Mouse (Mus musculus): Measurements from ENCODE around the gene Amotl2. TPM values are rescaled to one million over a fixed set of nuclear protein-coding genes. Genes with fewer than 3 reads are reported as not detected.
A peak's percentile ranks its signal among the peaks of the same experiment; 100 is the strongest.

The Amotl2 gene
- polyA plus RNA-seq, 1 experiment from 2014 or later: 53.7 TPM

GRCm38 (mm10) chr9:102734739-102735075, 18.2 kb downstream of the Amotl2 start:
- no peak overlapping the region for H3K9ac ChIP-seq
- no peaks in the 10 kb centered on the region for H3K9me3 ChIP-seq (replicated peaks)
- peak overlapping the region; percentile 61 for H3K27ac ChIP-seq (replicated peaks)
- H3K27me3 ChIP-seq: no peaks in the 10 kb centered on the region
- H3K4me1 ChIP-seq: peaks cover 44% of the 10 kb centered on the region
- ATAC-seq (ENCODE audit: insufficient number of reproducible peaks, low FRiP score, low TSS enrichment, low read depth): no peak
- peaks cover 43% of the 10 kb centered on the region for H3K36me3 ChIP-seq
- 40% methylated on average over 1 of the region's 1 CpGs for WGBS
- no peak overlapping the region for H3K4me2 ChIP-seq (replicated peaks)
- H3K4me3 ChIP-seq (replicated peaks): no peak overlapping the region

- Histone ChIP-seq H3K9me3 (replicated peaks) (no peaks in the 10 kb centered on the region), H3K4me3 (replicated peaks) (no peak overlapping the region), H3K27ac (replicated peaks) (no peak overlapping the region), H3K4me1 (peaks cover 43% of the 10 kb centered on the region), H3K4me2 (replicated peaks) (no peak overlapping the region), H3K36me3 (peaks cover 38% of the 10 kb centered on the region), H3K9ac (no peak overlapping the region), H3K27me3 (no peaks in the 10 kb centered on the region)
- no peak for ATAC-seq (ENCODE audit: insufficient number of reproducible peaks, low FRiP score, low TSS enrichment, low read depth)
- 87% methylated on average over 3 of the region's 3 CpGs for WGBS
Measured at GRCm38 (mm10) chr9:102735231-102735630, 18.8 kb downstream of the Amotl2 start.

- WGBS: 33% methylated on average over 1 of the region's 1 CpGs
- no peak overlapping the region for H3K4me3 ChIP-seq (replicated peaks)
- H3K27me3 ChIP-seq: no peaks in the 10 kb centered on the region
- H3K27ac ChIP-seq (replicated peaks): no peak overlapping the region
- peaks cover 31% of the 10 kb centered on the region for H3K36me3 ChIP-seq
- no peak for ATAC-seq (ENCODE audit: insufficient number of reproducible peaks, low FRiP score, low TSS enrichment, low read depth)
- no peak overlapping the region for H3K4me2 ChIP-seq (replicated peaks)
- H3K4me1 ChIP-seq: peaks cover 38% of the 10 kb centered on the region
- no peak overlapping the region for H3K9ac ChIP-seq
- no peaks in the 10 kb centered on the region for H3K9me3 ChIP-seq (replicated peaks)
Measured at GRCm38 (mm10) chr9:102735996-102736395, 19.5 kb downstream of the Amotl2 start.

GRCm38 (mm10) chr9:102737405-102737804, 20.9 kb downstream of the Amotl2 start:
- Histone ChIP-seq H3K4me1 (peaks cover 24% of the 10 kb centered on the region), H3K4me3 (replicated peaks) (no peak overlapping the region), H3K27ac (replicated peaks) (peak overlapping the region; percentile 29; the same call in 1 of the 2 replicates), H3K9ac (no peak overlapping the region), H3K4me2 (replicated peaks) (no peak overlapping the region), H3K36me3 (peaks cover 17% of the 10 kb centered on the region), H3K27me3 (no peaks in the 10 kb centered on the region), H3K9me3 (replicated peaks) (no peaks in the 10 kb centered on the region)
- WGBS: 19% methylated on average over 1 of the region's 1 CpGs
- 0 out of 2 replicates have a peak, but pooled peaks have one; percentile 39 for ATAC-seq (ENCODE audit: insufficient number of reproducible peaks, low FRiP score, low TSS enrichment, low read depth)

GRCm38 (mm10) chr9:102746753-102747152, 30.3 kb downstream of the Amotl2 start:
- WGBS: 25% methylated on average over 5 of the region's 5 CpGs
- H3K4me2 ChIP-seq (replicated peaks): no peak overlapping the region
- no peaks in the 10 kb centered on the region for H3K27me3 ChIP-seq
- H3K4me3 ChIP-seq (replicated peaks): no peak overlapping the region
- H3K27ac ChIP-seq (replicated peaks): peak overlapping the region; percentile 49; the same call in 1 of the 2 replicates
- no peak for ATAC-seq (ENCODE audit: insufficient number of reproducible peaks, low FRiP score, low TSS enrichment, low read depth)
- no peaks in the 10 kb centered on the region for H3K36me3 ChIP-seq
- peaks cover 10% of the 10 kb centered on the region for H3K4me1 ChIP-seq
- H3K9me3 ChIP-seq (replicated peaks): no peaks in the 10 kb centered on the region
- no peak overlapping the region for H3K9ac ChIP-seq

GRCm38 (mm10) chr9:102747902-102748301, 31.4 kb downstream of the Amotl2 start:
- Histone ChIP-seq H3K27me3 (no peaks in the 10 kb centered on the region), H3K9me3 (replicated peaks) (no peaks in the 10 kb centered on the region), H3K4me1 (peaks cover 10% of the 10 kb centered on the region), H3K9ac (no peak overlapping the region), H3K4me2 (replicated peaks) (no peak overlapping the region), H3K4me3 (replicated peaks) (no peak overlapping the region), H3K27ac (replicated peaks) (peak overlapping the region; percentile 31; the same call in 1 of the 2 replicates), H3K36me3 (no peaks in the 10 kb centered on the region)
- 48% methylated on average over 5 of the region's 5 CpGs for whole genome bisulfite sequencing
- ATAC-seq (ENCODE audit: insufficient number of reproducible peaks, low FRiP score, low TSS enrichment, low read depth): no peak

GRCm38 (mm10) chr9:102749216-102749615, 32.7 kb downstream of the Amotl2 start:
- 87% methylated on average over 11 of the region's 11 CpGs for WGBS
- H3K36me3 ChIP-seq: no peaks in the 10 kb centered on the region

GRCm38 (mm10) chr9:102751632-102752303, 35.3 kb downstream of the Amotl2 start:
- Histone ChIP-seq H3K36me3 (no peaks in the 10 kb centered on the region), H3K27ac (replicated peaks) (no peak overlapping the region), H3K4me3 (replicated peaks) (no peak overlapping the region), H3K4me2 (replicated peaks) (no peak overlapping the region), H3K9ac (no peak overlapping the region), H3K27me3 (no peaks in the 10 kb centered on the region), H3K4me1 (peaks cover 10% of the 10 kb centered on the region), H3K9me3 (replicated peaks) (no peaks in the 10 kb centered on the region)
- WGBS: 91% methylated on average over 5 of the region's 5 CpGs
- no peak for ATAC-seq (ENCODE audit: insufficient number of reproducible peaks, low FRiP score, low TSS enrichment, low read depth)

More at GRCm38 (mm10) chr9:102749216-102749615, 32.7 kb downstream of the Amotl2 start:
- Histone ChIP-seq H3K4me3 (replicated peaks) (no peak overlapping the region), H3K9ac (no peak overlapping the region), H3K4me2 (replicated peaks) (no peak overlapping the region), H3K27ac (replicated peaks) (no peak overlapping the region), H3K27me3 (no peaks in the 10 kb centered on the region), H3K9me3 (replicated peaks) (no peaks in the 10 kb centered on the region), H3K4me1 (peaks cover 10% of the 10 kb centered on the region)
- no peak for ATAC-seq (ENCODE audit: insufficient number of reproducible peaks, low FRiP score, low TSS enrichment, low read depth)

GRCm38 (mm10) chr9:102753299-102753698, 36.8 kb downstream of the Amotl2 start:
- H3K9me3 ChIP-seq (replicated peaks): no peaks in the 10 kb centered on the region
- H3K36me3 ChIP-seq: no peaks in the 10 kb centered on the region
- H3K9ac ChIP-seq: no peak overlapping the region
- H3K4me3 ChIP-seq (replicated peaks): no peak overlapping the region
- ATAC-seq (ENCODE audit: insufficient number of reproducible peaks, low FRiP score, low TSS enrichment, low read depth): no peak
- no peak overlapping the region for H3K27ac ChIP-seq (replicated peaks)
- H3K4me2 ChIP-seq (replicated peaks): no peak overlapping the region
- H3K4me1 ChIP-seq: 0 out of 2 replicates have a peak, but pooled peaks cover 7% of the 10 kb centered on the region
- no peaks in the 10 kb centered on the region for H3K27me3 ChIP-seq

GRCm38 (mm10) chr9:102755161-102755560, 38.7 kb downstream of the Amotl2 start:
- ATAC-seq (ENCODE audit: insufficient number of reproducible peaks, low FRiP score, low TSS enrichment, low read depth): no peak
- H3K4me3 ChIP-seq (replicated peaks): no peak overlapping the region
- no peak overlapping the region for H3K27ac ChIP-seq (replicated peaks)
- H3K4me1 ChIP-seq: peaks cover 18% of the 10 kb centered on the region
- H3K27me3 ChIP-seq: no peaks in the 10 kb centered on the region
- H3K36me3 ChIP-seq: no peaks in the 10 kb centered on the region
- H3K9me3 ChIP-seq (replicated peaks): no peaks in the 10 kb centered on the region
- no peak overlapping the region for H3K9ac ChIP-seq
- WGBS: 49% methylated on average over 4 of the region's 4 CpGs
- H3K4me2 ChIP-seq (replicated peaks): no peak overlapping the region

- Histone ChIP-seq H3K27me3 (no peaks in the 10 kb centered on the region), H3K36me3 (no peaks in the 10 kb centered on the region), H3K4me1 (peaks cover 18% of the 10 kb centered on the region), H3K27ac (replicated peaks) (no peak overlapping the region), H3K9me3 (replicated peaks) (no peaks in the 10 kb centered on the region), H3K9ac (no peak overlapping the region), H3K4me3 (replicated peaks) (no peak overlapping the region), H3K4me2 (replicated peaks) (no peak overlapping the region)
- WGBS: 60% methylated on average over 9 of the region's 9 CpGs
- no peak for ATAC-seq (ENCODE audit: insufficient number of reproducible peaks, low FRiP score, low TSS enrichment, low read depth)
Measured at GRCm38 (mm10) chr9:102755591-102756270, 39.3 kb downstream of the Amotl2 start.
